Mouse (Mus musculus) heart, embryonic 10.5 days (tissue): ENCODE results near the gene Exoc7. TPM values are rescaled to one million over a fixed set of nuclear protein-coding genes. Genes with fewer than 3 reads are reported as not detected.

ENCODE experiments used
- DNase-seq: peaks from one replicate; pipeline ENCODE4 v3.0.0-alpha.2; 2017; ENCODE audit warnings: low spot score
- H3K27ac ChIP-seq: fragments of 300-500 bp; sonication (generic); 2 replicates; pipeline ENCODE4 v1.5.1; 2016; ENCODE audit warnings: mild to moderate bottlenecking
- H3K27me3 ChIP-seq: fragments of 300-500 bp; sonication (generic); 2 replicates; pipeline ENCODE4 v1.6.1; 2016; ENCODE audit warnings: mild to moderate bottlenecking; ENCODE audit not compliant: poor library complexity, insufficient read depth, severe bottlenecking
- H3K36me3 ChIP-seq: fragments of 300-500 bp; sonication (generic); 2 replicates; pipeline ENCODE4 v1.6.1; 2016; ENCODE audit warnings: mild to moderate bottlenecking, moderate library complexity
- H3K4me1 ChIP-seq: fragments of 300-500 bp; sonication (generic); 2 replicates; pipeline ENCODE4 v1.6.1; 2016; ENCODE audit warnings: mild to moderate bottlenecking
- H3K4me3 ChIP-seq: fragments of 300-500 bp; sonication (generic); 2 replicates; pipeline ENCODE4 v1.5.1; 2016; ENCODE audit warnings: mild to moderate bottlenecking, moderate library complexity
- H3K9me3 ChIP-seq: fragments of 300-500 bp; sonication (generic); 2 replicates; pipeline ENCODE4 v1.6.1; 2016; ENCODE audit warnings: mild to moderate bottlenecking, moderate library complexity
- WGBS: fragments of 180-500 bp; shearing (Covaris S2); methylation state at CpG from one replicate; pipeline ENCODE4 v1.1.7; 2016; 5-methylcytosine and 5-hydroxymethylcytosine counted together
- polyA plus RNA-seq: library from polyadenylated mRNA; unstranded; fragments of >200 nt; fragmentation: Nextera tagmentation; extraction: Ambion mirVana; gene quantifications from 2 replicates; pipeline ENCODE4 v1.2.1, GENCODE M21; 2016

The Exoc7 gene
- polyA plus RNA-seq, 1 experiment from 2014 or later = 56.4 TPM

DNA sequence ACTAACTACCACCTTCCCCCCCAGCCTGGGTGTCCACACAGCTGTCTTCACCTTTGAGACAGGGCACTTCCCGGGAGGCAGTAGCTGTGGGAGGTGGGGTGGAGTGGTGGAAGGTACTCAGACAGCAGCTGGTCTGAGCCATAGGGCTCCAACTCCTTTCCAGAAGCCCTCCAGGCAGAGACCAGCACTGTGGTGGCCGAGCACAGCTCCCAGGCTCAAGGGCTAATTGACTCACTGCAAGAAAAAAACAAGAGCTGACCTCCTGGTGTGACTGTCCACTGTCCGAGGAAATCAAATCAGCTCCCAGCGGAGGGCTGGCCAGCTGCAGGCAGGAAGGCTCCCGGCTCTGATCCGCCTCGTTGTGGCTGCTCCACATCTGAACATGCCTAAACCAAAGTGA, 67.2 kb downstream of the Exoc7 start:
- H3K27me3 ChIP-seq = peaks cover 55% of the 10 kb centered on the region
- peaks cover 29% of the 10 kb centered on the region for H3K4me1 ChIP-seq
- no peak overlapping the region for H3K4me3 ChIP-seq
- WGBS = 17% methylated on average over 7 of the region's 7 CpGs
- peaks cover 24% of the 10 kb centered on the region for H3K36me3 ChIP-seq
- no peak for DNase-seq
- H3K27ac ChIP-seq = 0 out of 2 replicates have a peak overlapping the region, but pooled peaks have one; percentile 36
- H3K9me3 ChIP-seq = no peaks in the 10 kb centered on the region

Other genes with a start within 250 kb of the Exoc7 start
- gene Unc13d, start 229.3 kb downstream of the Exoc7 start, polyA plus RNA-seq = 6.1 and 7.2 TPM in 2 replicates
- gene Wbp2, start 220.2 kb downstream of the Exoc7 start, polyA plus RNA-seq = 122 and 158 TPM in 2 replicates
- gene Trim47, start 180.0 kb downstream of the Exoc7 start, polyA plus RNA-seq = 25.9 and 38.7 TPM in 2 replicates
- gene Trim65, start 176.1 kb downstream of the Exoc7 start, polyA plus RNA-seq = 3.6 and 3.8 TPM in 2 replicates
- 112 and 127 TPM in 2 replicates for gene Mrpl38, start 168.4 kb downstream of the Exoc7 start, polyA plus RNA-seq
- gene Fbf1, start 139.1 kb downstream of the Exoc7 start, polyA plus RNA-seq = 27.7 and 30.6 TPM in 2 replicates
- 87.6 and 99.5 TPM in 2 replicates for gene Ten1, start 108.4 kb downstream of the Exoc7 start, polyA plus RNA-seq
- gene Acox1, start 108.2 kb downstream of the Exoc7 start, polyA plus RNA-seq = 24.5 and 32.7 TPM in 2 replicates
- 0.67 and 1.5 TPM in 2 replicates for gene Evpl, start 69.2 kb downstream of the Exoc7 start, polyA plus RNA-seq
- gene Srp68, start 33.0 kb downstream of the Exoc7 start, polyA plus RNA-seq = 90.7 and 101 TPM in 2 replicates
- gene Galr2, start 26.3 kb downstream of the Exoc7 start, polyA plus RNA-seq = 0.07 and 0.21 TPM in 2 replicates
- 0.31 and 0.74 TPM in 2 replicates for gene Foxj1, start 28.2 kb upstream of the Exoc7 start, polyA plus RNA-seq
- gene Rnf157, start 105.8 kb upstream of the Exoc7 start, polyA plus RNA-seq = 7.3 and 8.5 TPM in 2 replicates
- gene Ubald2, start 126.9 kb upstream of the Exoc7 start, polyA plus RNA-seq = 36.1 and 40.5 TPM in 2 replicates
- gene Qrich2, start 159.0 kb upstream of the Exoc7 start, polyA plus RNA-seq = 0.30 TPM in 1 of 2 replicates, not detected in the other
- 120 and 142 TPM in 2 replicates for gene Prpsap1, start 187.0 kb upstream of the Exoc7 start, polyA plus RNA-seq
- 2.3 and 2.7 TPM in 2 replicates for gene Sphk1, start 223.7 kb upstream of the Exoc7 start, polyA plus RNA-seq